Mouse (Mus musculus) erythroblast, embryonic 14.5 days (primary cell): ENCODE measurements at regions not wholly inside any gene's neighbourhood (a gene's known extent, or its start where the extent isn't known, plus 50 kb on each side); places are given as distances from the start of the nearest gene placed in this dataset.

Experiments used
- GATA1 ChIP-seq: IDR thresholded peaks from 2 replicates; pipeline ENCODE4 v1.6.1; 2012; ENCODE audit warnings: low read length, inconsistent platforms, mixed read lengths
- TAL1 ChIP-seq: IDR thresholded peaks from 3 replicates; pipeline ENCODE4 v1.6.1; 2012; ENCODE audit warnings: low read length, inconsistent platforms, mixed read lengths

GRCm38 (mm10) chr11:24342732-24343131 lies 264.9 kb downstream of the Bcl11a start:
- TF ChIP-seq TAL1 (no peak), GATA1 (no peak)
